Mouse (Mus musculus) left cerebral cortex, adult 9 months (tissue): ENCODE measurements at regions not wholly inside any gene's neighbourhood (a gene's known extent, or its start where the extent isn't known, plus 50 kb on each side); places are given as distances from the start of the nearest gene placed in this dataset.

ENCODE experiments used
- DNase-seq, 2 experiments: peaks; one replicate each; pipeline ENCODE4 v3.0.0; 2022; ENCODE audit warnings: low spot score in 2 of 2

DNA sequence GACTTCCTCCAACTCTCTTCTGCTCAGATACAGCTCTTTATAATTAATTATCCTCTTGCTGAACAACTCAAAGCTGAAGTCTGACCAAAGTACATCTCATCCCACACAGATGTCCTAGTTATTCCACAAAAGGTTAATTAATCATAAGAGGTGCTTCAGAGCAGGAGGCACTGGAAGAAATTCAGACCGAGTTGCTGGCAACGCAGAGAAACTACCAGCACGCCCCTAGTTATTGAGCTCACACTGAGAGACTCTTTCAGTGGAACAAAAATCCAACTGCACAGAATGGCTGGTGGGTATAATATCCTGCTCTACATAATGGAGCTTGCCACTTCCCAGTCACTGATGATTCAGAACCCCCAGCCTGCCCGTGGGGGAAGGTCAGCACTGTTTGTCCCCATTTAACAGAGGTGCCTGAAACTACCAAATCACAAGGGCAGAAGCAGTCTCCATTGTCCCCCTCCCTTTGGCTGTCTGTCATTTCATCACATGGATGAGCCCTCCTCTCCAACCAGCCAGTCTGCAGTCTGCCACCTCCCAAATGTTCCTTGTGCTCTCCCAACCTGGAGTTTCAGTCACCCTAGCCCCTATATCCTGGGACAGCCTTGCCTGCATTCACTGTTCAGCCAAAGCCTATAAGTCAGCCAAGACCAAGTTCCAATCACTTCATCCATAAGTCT lies 170.3 kb upstream of the Creb1 start:
- no peak for DNase-seq

DNA sequence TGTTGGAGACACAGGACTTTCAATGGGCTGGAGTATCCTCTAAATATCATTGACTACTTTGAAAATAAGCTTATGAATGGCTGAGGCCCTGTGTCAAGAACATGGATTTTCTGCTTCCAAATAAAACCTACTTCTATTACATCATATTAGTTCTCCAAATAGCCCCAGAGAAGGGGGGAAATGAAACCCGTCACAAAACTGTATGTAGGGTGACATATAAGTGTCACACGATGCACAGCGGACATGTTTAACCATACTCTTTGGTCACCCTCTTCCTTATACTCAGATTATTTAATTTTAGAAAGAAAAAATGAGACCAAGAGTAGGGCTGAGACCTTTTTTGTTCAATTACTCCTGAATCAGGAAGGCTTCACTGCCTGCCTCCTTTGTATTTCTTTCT lies 189.2 kb upstream of the Creb1 start:
- no peak for DNase-seq

DNA sequence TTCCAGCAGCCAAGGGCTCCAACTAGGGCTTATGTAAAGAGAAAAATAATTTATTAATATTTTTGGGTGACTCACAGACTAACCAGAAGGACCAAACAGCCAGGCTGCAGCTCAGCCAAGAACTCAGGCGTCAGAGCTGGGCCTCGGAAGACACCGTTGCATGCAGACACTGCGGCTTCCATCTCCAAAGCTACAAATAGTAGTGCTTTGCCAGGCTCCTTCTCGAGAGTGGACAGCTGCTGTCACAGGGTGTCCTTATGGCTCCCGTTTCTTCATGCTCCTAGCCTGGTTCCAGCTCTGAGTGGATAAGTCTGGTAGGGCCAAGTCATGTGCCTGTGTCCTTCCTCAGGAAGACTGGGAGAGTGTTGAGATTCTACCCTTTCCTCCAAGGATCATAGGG lies 190.8 kb upstream of the Creb1 start:
- DNase-seq, result no peak

DNA sequence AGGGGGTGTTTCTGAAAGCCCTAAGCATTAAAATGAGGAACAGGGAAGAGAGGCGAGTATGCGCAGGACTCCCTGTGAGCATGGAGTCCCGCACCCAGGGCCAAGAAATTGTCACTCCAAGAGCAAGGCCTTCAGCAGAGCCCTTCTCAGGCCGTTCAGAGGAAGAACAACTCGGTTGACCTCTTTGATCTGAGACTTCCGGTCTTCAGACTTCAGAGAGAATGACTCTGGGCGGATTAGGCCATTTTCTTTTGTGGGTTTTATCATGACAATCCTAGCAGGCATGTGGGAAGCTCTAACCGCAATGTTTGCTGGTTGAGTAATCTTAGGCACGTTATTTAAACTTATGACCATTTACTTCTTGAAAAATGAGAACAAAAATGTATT lies 193.9 kb upstream of the Creb1 start:
- DNase-seq, result no peak

DNA sequence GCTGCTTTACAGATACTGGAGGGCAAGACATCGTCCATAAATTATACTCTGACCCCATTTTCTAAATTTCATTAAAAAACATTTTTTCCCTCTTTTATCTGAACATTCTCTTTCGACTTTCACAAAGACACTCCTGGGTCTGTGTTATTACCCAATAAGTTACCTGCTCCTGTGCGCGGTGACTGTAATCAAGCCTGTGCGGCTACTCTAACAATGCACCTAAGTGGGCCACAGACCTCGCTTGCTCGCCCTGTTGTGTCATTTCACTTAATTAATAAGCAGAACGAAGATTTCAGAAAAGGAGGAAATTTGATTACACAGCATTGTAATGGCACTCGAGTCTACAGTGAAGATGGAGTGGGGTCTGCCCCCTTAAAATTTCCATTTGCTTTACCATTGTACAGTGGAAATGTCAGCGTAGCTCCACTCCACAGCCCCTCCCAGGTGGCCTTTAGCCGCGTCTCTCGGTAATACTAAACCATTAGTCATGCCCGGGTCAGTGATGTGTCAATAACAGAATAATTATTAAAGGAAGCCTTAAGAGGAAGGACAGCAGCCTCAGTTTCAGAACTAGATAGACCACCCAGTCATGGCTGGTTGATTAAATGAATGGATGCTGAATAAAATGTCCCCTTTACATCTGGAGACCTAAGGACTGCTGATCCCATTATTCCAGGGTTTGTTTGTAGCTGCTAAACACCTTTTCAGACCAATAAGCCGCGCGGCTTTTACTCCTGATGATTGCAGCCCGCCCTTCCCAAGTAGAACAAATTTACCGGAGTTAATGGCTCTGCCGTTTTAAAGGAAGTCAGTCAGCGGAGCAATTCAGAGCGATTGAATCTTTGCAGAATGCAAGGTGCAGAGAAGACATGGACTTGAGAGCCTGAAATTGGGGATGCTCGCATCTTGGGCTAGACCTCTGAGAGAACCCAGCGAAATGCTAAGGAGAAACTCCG lies 194.5 kb upstream of the Creb1 start:
- no peak for DNase-seq

DNA sequence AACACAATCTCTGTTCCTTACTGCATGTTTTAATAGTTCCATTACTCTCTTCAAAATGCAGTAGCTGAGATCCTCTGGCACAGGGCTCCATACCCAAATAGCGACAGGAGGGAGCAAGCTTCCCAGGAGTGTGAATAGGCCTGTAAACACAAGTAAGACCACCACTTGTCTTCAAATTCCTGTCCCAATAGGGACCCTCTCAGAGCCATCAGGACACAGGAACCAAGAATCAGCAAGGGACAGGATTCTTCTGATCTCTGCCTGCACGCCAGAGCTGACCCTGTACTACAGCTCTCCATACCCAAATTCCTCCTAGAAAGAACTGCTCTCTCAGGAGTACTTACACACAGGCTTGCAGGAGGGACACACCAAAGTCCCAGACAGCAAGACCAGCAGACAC lies 200.9 kb upstream of the Creb1 start:
- DNase-seq, result no peak

DNA sequence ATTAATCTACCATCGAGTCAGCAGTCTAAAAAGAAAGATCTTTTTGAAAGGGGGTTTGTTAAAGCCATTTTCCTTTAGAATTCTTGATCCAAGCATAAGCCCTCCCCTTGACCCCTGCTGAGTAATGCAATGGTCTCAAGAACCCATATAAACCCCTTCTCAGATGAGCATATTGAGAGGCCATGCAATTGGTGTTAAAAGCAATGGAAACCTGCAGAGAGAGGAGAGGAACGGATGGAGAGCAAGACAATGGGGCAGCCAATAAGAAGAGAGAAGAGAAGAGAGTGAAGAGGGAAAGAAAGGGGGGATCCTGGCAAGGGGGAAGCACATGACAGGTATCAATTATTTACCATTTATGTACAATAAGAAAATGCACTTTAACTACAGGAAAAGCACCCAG lies 201.7 kb upstream of the Creb1 start:
- no peak for DNase-seq

DNA sequence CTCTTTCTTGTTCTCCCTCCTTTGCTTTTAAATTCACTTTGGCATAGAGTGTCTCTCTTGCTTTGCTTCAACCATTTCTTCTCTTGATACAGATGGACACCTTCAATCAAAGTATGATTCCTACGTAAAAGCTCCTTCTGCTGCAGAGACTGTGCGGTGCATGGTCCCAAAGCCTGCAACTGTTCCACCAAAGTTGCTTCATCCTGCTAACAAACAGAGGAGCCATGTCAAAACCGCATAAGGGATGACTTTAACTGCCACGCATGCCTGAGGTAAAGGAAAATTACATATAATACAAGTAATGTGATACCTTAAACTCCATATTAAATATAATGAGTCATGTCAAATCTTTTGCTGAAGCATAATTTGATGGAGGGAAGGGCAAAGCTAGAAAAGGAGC lies 200.1 kb upstream of the Klf7 start:
- no peak for DNase-seq

DNA sequence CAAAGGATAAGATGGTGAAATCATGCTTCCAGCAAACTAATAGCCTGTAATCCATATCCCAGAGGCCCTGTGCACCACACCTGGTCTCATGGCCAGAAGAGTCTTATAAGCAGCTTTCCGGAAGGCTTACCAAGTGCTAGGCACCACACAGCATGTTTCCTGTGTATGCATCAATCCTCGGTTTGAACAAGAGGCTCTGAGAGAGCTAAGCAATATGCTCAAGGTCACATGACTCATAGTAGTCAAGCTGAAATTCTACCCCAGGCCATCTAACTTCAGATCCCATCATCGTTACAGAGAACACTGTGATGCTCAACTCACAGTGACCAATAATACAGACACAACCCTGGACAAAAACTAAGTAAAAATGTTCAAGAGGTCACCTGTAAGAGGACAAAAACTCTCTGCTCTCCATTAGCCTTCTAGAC lies 197.1 kb upstream of the Klf7 start:
- no peak for DNase-seq

DNA sequence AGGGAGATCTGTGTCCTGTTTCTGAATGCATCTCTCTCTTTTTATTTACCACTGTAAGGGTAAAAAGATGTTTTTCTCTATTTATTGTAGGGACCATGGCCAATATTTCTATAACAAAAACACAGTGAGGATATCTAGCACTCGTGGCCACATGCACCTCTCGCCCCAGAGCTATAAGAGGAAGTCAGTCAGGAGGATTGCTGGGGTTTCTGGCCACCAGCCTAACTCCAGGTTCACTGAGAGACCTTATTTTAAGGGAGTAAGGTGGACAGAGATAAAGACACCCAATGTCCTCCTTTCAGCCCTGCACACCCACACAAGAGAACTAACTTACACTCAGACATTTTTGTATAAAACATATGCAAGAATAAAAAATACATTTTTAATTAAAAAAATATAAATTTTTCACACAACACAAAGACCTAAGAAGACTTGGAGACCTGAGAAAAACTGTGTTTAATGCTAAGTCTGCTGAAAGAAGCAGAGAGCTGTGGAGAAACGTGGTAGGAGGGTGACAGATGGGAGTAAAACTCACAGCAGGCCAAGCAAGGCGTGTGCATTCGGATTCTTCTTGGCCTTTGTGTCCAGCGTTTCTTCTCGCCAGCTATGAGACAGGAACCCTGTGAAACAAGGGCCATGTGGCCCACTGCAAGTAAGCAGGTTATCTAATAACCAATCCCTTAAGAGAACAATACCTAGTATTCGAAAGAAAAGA lies 196.5 kb upstream of the Klf7 start:
- DNase-seq, result no peak

DNA sequence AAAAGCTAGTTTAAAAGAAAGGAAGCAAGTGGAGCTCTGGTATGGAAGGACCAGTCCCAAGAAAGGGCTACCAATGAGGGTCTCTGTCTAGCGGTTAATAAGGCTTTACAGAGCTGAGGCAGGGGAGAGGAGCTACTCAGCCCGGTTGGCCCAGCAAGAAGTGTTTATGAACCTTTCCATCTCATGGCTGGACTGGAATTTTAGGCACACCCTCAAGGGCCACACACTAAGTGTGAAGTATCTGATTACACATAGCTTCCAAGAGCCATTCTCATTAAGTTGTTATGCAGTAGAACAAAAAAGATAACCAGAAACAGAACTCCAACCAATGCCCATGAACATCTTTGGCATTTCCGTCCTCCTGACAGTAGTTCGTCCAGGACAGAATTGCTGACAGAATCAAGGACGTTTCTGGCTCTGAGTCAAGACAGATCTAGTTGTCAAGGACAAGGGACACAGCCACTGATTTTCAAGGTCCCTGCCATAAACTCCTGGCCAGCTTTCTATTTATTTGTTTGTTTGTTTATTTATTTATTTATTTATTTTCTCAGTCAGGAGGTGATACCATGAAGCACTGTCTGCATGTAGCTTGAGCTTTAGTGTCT lies 195.1 kb upstream of the Klf7 start:
- DNase-seq, result no peak

DNA sequence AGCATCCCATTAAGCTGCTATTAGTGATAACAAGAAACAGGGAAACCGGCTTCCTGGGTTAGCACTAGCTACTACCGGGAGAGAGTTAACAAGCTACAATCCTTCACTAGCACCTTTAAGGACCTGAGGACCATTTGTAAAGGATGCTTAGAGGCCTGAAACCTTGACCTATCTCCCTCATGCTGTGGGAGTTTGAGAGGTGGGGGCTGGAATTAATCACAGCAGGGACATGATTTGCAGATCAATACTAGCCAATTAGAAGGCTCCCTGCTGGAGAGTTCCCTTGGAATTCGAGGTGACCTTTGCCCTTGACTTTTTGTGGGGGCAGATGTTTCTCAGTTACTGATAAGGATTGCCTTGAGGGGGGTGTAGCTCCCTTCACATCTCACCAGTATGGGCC lies 189.3 kb upstream of the Klf7 start:
- DNase-seq, result no peak

DNA sequence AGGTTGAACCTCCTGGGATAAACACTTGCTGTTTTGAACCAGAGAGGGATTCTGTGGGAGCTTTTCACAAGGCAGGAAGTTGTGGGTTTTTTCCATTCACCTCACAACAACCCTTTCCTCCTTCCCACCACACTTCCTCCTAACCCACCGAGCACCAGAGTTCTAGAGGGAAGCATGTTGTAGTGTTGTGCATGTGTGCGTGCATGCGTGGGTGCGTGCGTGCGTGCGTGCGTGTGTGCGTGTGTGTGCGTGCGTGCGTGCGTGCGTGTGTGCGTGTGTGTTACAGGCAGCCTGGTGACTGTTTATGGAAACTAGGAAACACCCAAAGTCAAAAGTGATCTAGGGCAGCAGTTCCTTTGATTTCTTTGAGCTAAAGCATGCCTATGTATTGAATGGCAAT lies 186.5 kb upstream of the Klf7 start:
- DNase-seq, result no peak

DNA sequence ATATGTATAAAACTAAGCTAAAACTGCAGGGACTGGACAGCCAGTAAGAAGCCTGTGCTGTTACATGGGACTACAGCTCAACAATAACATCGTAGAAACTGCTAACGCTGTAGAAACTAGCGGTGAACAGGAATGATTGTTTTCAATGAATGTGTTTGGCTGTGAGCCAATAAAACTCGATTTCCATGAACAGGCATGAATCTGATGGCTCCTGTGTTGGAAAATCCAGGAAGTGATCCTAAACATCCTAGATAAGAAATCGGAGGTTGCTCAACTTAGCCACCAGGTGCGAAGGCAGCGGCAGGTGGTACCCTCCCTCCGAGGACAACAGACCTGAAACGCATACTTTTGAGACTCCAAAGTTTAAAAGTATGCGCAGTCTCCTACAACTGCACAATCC lies 186.0 kb upstream of the Klf7 start:
- no peak for DNase-seq

DNA sequence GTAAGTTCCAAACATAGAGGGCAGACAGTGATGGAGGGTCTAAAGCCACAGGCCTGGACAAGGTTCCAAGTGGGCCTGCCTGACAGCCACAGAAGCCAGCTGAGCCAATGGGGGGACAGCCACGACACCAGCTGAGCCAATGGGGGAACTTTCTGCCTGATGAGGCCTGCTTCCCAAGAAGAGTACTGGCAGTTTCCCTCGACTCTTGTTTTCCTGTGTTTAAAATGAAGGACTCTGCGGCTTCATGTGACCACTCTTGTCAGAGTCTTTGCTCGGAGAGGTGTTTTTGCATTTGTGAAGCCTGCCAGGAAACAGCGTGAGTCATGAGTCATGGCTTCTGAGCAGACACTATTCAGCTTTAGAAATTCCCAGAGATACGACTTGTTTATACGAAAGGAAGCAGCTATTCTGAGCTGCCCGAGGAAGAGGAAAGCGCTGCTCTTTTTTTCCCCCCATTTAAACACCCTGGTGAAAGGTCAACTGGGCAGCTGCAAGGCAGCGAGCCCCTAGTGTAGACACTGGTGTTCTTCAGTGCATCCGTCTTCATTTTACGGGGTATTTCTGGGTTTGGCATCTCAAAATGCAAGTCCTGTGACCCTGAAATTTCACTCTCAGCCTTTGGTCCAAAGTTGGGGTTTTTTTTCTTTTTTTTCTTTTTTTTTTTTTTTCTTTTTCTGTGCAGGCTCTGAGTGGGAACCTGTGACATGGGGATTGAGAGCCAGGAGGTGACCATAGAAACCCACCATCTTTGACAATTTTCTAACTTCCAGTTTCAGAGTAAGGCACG lies 183.5 kb upstream of the Klf7 start:
- DNase-seq, result peak in 1 of 2 experiments; percentile 72

DNA sequence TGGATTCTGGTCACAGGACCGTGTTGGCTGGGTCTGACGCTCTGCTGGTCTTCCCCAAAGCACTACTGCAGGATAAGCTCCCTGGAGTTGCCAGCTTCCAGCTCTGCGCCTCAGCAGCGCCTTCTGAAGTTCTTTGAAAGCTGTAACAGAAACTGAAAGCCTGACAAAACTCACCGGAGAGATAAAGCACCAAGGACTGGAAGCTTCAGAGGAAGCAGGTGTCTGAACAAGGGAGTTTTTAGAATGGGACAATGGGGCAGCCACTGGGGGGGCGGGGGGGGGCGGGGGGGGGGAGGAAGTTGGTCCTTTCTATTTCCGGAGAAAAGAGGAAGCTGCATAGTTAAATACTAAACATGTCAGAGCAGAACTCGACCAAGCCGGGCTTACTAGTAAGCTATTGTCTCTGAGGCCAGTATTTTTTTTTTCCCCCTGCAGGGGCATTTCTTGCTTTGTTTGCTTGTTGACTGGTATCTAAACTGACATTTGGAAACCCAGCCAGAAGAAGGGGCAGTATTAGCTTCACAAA lies 180.8 kb upstream of the Klf7 start:
- DNase-seq, result peak in 1 of 2 experiments; percentile 64

DNA sequence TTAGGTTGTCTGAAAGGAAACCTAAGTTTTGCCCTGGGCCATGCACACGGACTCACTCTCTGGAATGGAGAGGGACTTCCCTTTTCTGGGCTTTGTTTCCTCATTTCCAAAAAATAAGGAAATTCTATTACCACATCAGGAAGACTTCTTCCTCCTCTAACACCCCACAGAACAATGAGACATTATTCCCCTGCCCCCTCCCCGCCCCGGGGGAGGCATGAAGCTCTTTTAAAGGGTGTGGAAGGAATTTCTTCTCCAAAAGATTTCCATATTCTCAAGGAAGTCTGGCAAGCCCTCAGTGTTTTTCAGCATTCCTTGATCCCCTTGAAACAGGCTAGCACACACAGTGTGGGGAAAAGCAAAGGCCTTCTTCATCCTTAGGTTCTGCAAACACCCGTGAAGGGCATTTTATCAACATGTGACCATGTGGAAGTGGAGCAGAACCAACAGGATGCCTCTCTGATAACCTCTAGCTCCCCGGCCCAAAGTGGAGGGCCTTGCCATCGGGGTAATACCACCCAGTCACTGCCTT lies 179.5 kb upstream of the Klf7 start:
- DNase-seq, result no peak

DNA sequence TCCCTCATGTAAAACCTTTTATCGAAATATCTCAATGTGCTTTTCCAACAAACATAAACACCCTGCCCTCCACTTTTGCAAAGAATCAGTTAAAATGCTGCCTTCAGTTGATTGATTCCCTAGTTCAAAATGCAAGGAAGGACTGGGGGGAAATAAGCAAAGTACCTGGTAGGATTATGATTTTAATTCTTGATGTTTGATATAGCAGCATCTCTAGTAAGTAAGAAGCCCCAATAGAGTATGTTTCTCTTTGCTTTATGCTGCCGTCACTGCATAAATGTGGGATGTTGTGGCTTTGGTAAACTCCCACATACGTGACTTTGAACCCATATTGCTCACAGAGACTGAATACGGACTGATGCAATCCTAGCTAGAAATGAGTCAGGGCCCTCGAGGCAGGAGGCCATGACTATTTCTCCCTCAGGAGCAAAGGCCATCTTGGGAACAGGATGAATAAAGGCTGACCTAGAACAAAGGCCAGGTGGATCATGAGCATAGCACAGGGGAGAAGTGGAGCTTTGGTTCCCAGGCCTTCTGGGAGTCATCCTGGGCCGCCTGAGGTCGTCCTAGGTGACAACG lies 179.0 kb upstream of the Klf7 start:
- DNase-seq, result no peak

DNA sequence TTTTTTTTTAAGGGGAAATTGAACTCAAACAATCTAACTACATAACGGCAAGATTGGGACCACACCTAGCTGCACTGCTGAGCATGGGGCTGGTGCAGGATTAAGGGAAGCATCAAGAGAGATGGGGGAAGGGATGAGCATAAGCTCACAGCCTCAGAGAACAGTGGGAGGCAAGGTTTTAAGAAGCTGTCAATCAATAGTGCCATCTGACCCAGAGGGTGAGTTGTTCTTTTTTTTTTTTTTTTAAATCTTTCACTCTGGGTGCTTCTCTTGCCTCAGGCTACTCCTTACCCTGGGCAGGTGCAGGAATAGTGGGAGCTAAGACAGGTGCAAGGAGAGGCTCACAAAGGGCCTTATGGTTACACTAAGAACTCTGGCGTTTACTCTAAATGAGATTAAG lies 176.9 kb upstream of the Klf7 start:
- DNase-seq, result no peak

DNA sequence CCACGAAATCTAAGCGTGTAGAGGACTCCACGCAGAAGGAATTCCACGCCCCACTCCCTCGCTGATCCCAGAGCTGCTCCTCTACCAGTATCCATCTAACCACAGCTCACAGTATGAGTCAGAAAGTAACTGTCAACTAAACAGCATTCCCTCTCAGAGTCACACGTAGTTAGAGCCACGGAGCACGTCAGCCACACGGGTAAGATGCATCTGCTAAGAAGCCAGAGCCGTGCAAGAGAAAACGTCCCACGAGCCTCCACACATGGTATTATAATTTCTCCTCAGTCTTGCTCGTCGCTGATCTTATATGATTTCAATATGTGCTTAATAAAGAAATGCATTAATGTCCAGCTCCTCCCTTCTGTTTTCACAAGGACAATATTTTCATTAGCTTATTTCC lies 176.1 kb upstream of the Klf7 start:
- no peak for DNase-seq

DNA sequence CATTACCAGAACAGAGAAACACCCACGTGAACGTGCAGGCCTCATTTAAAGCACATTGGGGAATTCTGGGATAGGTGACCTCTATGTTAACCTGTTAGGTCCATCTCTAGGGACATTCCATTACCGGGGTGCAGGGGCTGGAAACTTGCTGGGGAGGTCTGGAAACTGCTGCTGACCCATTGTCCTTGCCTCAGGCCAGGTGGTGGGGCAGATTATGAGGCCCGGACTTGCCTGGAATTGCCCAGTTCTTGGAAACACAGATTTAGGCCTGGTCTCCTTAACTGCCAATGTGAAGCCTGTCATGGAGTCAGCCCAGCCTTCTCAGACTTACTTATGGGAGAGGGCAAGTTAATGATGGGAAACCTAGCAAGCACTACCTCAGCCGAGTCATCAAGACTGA lies 175.3 kb upstream of the Klf7 start:
- no peak for DNase-seq
